Mouse (Mus musculus) thymus, postnatal 14 days (tissue): Measurements from ENCODE around the gene Ccdc61.

ENCODE experiments used
- DNase-seq: peaks from one replicate; pipeline ENCODE4 v3.0.0; 2021

Ccdc61 gene

DNA sequence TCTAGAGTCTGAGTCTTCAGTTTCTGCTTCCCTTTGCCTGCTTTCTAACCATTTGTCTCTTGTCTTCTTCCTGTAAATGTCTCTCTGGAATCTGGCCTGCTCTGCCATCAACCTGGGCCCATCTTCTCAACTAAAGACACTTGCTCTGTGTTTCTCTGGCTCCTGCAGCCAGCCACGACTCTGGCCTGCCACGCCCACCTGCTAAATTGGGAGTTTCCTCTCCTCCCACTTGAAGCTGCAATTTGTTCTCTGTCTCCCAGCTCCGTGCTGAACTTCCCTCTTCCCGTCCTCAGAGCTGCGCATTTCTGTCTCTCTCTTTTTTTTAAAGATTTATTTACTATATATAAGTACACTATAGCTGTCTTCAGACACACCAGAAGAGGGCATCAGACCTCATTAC lies 65.4 kb downstream of the Ccdc61 start:
- DNase-seq = no peak

DNA sequence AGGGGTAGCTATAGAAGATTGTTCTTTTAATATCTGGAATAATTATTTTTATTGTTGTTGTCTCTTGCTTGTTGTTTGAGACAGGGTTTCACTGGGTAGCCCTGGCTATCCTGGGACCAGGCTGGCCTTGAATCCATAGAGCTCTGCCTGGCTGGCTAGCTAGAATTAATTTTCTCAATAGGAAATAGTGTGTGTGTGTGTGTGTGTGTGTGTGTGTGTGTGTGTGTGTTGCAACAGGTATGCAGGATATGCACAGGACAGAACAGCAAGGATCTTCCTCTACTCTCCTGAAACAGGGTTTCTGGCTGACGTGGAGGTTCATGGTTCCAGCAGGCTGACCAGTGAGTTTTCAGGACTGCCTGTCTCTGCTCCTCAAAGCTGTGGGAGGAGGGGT lies 69.0 kb downstream of the Ccdc61 start:
- no peak for DNase-seq
